Mouse (Mus musculus) v-Abl transformed pro-B cells (cell line): ENCODE data around the gene Mgat4b.

ENCODE experiments used
- in situ Hi-C, 2 experiments: fragments of 400-800 bp; cut with MboI; formaldehyde crosslinking; loops; one replicate each; pipeline ENCODE4 v1.15.1; 2025; ENCODE audit not compliant: unreplicated experiment in 2 of 2

The Mgat4b gene

DNA sequence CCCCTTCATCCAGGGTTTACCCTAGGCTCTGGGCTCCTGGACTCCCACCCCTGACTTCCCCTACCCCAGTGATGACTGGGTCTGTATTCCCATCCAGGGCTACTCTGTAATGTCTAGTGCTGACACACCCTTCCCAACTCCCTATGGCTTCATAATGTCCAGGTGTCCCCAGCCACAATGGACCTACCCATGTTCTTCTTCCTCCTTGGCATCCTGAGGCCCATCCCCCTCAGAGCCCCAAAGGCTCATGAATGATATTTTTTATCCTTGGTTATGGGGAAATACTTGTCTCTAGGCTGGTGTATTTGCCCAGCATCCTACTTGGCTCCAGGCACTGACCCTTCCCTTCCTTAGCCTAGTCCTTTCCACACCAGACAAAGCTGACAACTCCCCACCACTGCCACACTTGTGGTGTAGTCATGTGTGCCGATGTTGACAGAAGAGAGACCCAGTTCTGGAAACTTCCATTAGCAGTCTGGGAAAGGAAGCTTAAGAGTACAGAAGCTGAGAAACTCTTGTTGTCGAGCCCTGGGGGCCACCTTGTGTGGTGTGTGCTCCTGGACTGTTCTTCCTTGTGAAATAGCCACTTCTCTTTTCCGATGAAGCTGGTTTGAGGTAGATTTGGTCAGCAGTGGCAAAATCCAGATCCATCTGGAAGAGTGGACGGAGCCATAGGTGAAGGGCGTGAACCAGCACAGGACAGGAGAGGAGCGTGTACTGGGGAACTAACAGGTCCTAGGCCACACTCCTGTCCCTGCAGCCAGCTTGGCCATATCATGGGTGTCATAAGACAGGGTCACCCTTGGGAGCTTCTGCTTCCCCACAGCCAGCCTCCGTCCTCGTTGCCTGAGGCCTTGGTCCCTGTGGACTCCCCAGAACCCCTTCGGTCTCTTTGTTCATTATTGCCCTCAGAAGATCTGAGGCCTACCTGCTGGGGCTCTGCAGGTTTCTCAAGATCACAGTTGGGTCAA, 28.4 kb downstream of the Mgat4b start:
- in situ Hi-C loops = loop anchor here in 1 of 2 experiments (25.0 kb wide), 1 partner anchor 598 kb away; the partner anchor contains the start of genes Zfp354c and Zfp879

DNA sequence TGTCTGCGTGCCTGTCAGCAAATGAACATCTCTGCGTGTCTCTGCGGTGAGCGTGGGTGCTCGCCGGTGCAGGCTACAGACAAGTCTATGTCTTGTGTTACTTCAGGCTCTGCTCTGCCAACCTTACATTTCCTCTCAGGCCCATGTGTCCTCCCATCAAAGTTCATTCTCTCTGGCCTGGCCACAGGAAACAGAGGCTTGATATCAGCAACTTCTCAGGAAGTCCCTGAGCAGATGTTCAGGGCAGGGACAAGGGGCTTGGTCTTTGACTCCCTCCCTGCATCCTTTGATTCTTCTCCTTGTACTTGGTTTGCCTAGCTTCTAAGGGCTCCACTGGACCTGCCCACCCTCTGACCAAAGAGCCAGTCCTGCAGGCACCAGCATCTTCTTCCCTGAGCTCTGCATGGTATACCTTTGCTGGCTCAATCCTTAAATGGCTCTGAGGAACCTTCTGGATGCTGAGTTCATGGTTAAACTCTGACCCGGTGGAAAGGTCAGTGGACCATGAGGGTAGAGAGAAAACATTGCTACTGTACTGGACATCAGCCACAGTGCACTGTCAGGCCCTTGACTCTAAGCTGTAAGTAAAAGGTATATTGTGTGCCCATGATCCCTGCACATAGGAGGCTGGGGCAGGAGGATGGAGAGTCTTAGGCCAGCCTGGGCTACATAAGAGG, 29.7 kb downstream of the Mgat4b start:
- in situ Hi-C loops = loop anchor here in 1 of 2 experiments (25.0 kb wide), 1 partner anchor 597 kb away; the partner anchor contains the start of genes Zfp354c and Zfp879

DNA sequence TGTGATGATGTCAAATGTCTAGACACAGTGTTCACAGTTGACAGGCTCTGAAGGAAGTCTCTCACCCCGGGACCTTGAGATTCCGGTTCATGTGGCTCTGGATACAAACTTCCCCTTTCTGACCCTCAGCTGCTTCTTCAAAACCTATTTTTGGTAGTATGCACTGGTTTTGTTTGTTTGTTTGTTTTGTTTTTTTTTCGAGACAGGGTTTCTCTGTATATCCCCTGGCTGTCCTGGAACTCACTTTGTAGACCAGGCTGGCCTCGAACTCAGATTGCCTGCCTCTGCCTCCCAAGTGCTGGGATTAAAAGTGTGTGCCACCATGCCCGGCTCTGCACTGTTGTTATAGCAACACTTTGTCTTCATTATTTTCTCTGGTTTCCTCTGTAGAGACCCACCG, 33.2 kb downstream of the Mgat4b start:
- in situ Hi-C loops = loop anchor here in 1 of 2 experiments (25.0 kb wide), 1 partner anchor 593 kb away; the partner anchor contains the start of genes Zfp354c and Zfp879

DNA sequence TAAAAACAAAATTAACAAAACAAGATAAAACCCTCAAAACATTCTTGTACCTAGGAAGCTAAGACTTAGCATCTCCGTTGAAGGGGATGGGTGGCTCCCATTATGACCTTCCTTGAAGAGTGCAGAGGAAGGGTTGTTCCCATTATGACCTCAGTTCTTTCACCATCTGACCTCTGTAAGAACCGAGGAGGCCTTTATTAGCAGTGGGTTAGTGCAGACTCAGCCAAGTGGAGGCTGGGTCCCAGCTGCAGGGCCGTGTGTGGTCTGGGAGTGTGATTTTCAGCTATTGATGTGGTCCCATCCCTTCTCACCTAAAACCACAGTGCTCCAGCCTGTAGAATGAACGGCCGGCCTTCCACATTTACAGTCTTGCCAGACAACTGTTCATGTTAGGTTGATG, 34.6 kb downstream of the Mgat4b start:
- in situ Hi-C loops = loop anchor here in 1 of 2 experiments (25.0 kb wide), 1 partner anchor 592 kb away; the partner anchor contains the start of genes Zfp354c and Zfp879

DNA sequence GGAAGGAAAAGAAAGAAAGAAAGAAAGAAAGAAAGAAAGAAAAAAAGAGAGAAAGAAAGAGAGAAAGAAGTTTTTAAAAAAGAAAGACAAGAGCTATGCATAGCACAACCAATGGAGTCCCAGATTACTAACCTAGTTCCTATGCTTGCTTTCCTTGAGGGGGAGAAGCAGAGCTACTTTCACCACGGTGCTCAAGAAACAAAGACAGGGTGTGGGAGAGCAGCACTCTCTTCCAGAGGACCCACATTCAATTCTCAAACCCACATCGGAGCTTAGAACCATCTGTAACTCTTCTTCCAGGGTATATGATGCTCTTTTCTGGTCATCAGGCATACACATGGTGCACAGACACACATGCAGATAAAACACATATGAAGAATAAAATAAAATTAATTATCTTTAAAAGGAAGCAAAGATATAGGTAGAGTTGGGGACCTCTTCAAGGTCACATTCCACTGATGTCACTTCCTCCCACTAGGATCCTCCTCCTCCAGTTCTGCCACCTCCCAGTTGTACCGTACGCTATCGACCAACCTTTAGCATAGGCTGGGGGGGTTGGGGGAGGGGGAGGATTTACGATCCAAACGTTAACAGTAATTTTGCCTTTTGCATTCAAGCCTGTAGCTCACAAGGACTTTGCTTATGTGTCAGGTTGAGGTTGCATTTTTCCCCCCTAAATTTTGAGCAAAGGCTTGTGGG, 37.9 kb downstream of the Mgat4b start:
- in situ Hi-C loops = loop anchor here in 1 of 2 experiments (25.0 kb wide), 1 partner anchor 589 kb away; the partner anchor contains the start of genes Zfp354c and Zfp879

DNA sequence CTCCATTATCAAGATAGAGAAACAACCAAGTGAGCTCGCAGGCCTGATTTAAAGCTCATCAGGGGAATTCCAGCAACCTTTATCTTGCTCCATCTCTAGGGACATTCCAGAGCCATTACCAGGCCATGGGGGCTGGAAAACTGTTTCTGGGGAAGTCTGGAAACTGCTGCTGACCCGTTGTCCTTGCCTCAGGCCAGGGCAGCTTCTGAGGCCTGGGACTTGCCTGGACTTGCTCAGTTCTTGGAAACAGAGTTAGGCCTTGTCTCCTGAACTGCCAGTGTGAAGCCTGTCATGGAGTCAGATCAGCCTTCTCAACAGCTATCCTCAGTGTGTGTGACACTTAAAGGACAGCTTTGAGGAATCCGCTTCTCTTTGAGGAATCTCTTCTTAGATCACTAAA, 41.5 kb downstream of the Mgat4b start:
- in situ Hi-C loops = no loop called here

DNA sequence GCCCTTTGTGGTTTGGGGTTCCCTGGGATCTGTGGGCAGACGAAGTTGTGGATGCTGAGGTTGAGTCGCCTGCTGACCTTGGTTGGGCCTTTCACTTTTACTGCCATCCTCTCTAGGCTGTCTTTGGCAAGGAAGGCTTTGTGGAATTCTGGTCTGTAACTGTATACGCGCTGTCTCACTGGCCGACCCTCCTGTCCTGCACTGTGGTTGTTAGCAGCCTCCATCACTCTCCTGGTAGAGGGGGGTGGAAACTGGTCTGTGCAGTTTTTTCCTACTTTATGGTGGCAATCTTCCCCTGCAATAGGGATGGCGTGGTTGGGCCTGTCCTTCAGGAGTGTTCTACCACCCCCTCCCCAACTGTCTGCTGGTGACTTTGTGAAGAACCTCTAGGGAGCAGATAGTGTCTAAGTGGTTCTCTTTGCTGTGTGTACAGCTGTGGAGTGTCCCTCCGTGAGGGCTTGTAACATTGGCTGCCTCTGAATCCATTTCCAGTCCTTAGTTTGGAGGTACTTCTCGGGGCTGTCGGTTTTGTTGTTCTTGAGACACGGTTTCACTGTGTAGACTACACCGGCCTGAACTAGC, 42.1 kb downstream of the Mgat4b start:
- in situ Hi-C loops = no loop called here

DNA sequence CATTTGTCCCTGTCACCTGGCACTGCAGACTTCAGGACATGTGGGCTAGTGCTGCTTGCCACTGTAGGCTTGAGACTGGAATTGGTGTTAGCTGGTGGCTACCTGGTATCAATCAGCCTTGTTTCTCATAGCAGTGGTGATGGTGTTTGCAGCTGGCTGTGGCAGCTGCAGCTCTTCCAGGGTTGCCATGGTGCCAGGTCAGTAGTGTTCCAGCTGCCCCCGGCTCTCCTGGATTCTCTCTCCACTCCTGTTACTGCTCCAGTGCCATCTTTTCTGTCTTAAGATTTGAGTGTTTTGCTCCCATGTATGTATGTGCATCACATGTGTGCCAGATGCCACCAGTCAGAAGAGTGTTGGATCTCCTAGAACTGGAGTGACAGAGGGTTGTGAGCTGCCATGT, 42.7 kb downstream of the Mgat4b start:
- in situ Hi-C loops = no loop called here

DNA sequence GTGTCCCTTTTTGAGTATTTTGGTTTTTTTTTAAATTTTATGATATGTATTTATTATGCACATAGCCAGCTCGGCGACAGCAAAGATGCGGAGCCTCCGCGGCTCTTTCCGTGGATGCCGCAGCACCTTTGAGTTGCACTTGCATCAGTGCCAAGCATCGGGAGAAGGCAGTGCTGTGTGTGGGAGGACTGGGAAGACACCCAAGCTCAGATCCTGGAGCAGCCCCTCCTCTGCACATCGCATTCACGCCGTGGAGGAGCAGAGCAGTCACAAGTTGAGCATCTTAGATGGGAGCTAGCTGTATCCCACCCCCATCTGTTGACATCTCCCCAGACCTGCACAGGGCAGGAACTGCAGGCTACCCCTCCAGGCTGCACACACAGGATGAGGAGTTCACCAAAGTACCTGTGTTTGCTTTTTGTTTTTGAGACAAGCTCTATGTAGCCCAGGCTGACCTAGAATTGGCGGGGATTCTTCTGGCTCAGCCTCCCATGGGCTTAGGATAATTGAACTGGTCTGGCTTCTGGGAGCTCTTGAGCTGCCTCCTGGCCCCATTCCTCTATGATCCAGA, 43.4 kb downstream of the Mgat4b start:
- in situ Hi-C loops = no loop called here

DNA sequence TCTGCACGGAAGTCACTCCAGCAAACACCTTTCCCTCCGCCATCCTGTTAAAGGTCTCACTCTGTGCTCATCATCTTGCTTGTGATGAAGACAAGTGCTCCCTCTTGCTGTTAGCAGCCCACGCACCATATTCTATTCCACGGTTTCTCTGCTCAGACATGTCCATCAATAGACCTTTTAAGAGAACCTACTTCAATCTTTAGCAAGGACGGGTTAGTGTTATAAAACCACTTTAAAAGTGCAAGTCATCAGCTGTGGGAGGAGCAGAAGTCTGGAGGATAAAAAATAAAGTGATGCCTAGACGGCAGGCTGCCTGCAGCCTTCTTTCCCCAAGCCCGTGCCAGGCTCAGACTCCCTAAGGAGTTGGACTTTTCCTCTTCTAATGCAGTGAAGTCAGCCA, 45.9 kb downstream of the Mgat4b start:
- in situ Hi-C loops = no loop called here

DNA sequence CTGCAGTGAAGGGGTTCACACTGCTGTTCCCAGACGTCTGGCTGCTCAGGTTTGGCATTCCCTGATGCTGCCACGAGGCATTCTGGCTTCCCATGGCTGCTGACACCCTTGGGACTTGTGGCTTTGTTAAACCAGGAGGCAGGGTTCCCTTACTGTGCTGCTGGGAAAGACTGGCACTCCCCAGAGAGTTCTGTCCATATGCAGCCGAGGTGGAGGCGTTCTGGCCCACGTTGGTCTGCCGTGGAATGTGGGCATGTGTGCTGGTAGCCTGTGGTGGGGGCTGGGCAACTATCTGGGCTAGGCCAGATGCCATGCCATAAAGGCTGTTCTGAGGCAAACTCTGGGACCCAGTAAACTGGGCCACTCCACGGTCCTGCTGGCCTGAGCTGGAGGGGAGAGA, 47.6 kb downstream of the Mgat4b start:
- in situ Hi-C loops = no loop called here

DNA sequence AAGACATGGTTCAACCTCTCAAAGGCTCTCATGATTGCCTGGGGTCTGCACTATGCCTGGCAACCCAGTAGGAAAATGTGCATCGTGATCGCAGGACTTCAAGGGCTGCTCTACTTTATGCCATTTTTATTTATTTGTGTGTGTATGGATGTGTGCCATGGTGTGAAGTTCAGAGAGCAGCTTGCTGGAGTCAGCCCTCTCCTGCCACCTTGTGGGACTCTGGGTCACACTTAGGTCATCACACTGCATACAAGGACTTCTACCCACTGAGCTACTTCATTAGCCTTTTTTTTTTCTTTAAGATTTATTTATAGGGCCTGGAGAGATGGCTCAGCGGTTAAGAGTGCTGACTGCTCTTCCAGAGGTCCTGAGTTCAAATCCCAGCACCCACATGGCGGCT, 51.3 kb downstream of the Mgat4b start:
- in situ Hi-C loops = no loop called here

DNA sequence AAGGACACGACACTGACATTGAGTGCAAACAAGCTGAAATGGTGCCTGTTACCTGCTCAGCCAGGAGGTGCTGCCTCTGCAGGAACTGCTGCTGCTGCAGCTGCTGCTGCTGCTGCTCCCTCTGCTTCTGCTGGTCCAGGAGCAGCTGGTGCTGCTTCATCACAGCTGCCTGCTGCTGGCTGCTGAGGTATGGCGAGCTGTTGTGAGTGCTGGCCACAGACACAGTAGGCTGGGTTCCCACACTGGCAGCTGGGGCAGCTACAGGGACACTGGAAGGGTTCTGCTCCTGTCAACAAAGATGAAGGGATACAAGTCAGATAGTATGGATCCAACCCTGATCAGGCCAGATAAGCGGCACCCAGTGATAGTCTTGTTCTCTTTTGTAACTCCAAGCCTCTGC, 52.5 kb downstream of the Mgat4b start:
- in situ Hi-C loops = no loop called here

DNA sequence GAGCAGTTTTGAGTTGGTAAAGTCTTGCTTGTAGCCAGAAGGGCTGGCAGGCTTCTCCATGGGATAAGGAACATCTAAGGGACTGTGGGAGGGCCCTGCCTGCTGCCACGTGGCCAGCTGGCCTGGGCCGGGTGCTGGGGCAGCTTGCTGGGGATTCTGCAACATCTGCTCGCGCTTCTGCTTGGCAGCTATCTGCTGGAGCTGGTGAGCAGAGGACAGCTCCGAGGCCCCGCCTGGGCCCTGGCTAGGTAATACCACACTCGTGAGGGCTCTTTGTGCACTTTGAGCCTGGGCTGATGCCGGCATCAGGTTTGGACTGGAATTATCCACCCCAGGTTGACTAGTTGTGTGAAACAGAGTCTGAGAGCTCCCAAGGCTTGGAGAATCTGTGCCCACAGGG, 55.2 kb downstream of the Mgat4b start:
- in situ Hi-C loops = loop anchor here (5.0 kb wide), 2 partner anchors 96 to 101 kb away; no protein-coding TSS in a partner anchor

DNA sequence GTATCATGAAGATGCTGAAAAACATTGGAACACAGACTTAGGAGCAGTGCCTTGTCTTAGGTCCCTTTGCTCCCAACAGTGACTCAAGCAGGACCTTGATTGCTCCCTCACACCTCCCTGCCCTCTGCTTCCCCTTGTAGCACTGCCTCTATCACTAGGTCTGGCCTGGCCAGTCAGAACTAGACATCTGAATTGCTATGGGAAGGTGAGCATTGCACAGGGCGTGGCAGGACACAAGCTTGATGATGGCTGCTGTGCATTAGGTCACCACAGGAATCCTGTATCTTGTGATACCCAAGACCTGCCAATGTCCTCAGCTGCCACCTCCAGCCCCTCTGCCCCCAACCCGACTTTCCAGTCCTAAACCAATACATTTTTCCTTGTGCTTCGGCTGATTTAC, 56.3 kb downstream of the Mgat4b start:
- in situ Hi-C loops = loop anchor here (5.0 kb wide), 2 partner anchors 95 to 100 kb away; no protein-coding TSS in a partner anchor

DNA sequence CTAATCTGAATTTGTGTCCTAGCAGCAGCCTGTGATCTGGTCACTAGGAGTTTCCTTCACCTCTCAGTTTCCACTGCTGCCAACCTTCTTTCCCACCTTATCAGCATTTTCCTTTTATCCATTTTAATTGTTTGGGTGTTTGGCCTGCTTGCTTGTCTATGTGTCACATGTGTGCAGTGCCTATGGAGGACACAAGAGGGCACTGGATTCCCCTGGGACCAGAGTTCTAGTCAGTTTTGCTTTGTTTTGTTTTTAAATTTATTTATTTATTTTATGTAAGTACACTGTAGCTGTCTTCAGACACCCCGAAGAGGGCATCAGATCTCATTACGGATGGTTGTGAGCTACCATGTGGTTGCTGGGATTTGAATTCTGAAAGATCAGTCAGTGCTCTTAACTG, 58.5 kb downstream of the Mgat4b start:
- in situ Hi-C loops = loop anchor here (5.0 kb wide), 2 partner anchors 93 to 98 kb away; no protein-coding TSS in a partner anchor

DNA sequence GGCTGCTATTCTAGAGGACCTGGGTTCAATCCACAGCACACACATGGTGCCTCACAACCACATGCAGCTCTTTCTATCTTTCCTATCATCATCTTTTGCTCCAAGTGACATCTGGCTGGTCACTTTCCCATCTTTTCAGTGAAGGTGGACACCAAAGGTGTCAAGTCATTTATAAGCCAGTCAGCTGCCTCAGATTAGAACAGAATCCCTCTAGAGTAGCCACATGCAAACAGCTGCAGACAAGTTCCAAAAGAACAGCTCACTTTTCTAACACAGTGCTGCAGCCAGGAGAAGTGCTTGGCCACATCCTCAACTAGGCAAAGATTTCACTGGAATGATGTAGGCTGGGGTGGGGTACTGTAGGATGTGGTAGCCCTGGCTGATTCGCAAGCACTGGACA, 59.2 kb downstream of the Mgat4b start:
- in situ Hi-C loops = loop anchor here (5.0 to 10.0 kb wide), 3 partner anchors 92 to 285 kb away; no protein-coding TSS in a partner anchor

DNA sequence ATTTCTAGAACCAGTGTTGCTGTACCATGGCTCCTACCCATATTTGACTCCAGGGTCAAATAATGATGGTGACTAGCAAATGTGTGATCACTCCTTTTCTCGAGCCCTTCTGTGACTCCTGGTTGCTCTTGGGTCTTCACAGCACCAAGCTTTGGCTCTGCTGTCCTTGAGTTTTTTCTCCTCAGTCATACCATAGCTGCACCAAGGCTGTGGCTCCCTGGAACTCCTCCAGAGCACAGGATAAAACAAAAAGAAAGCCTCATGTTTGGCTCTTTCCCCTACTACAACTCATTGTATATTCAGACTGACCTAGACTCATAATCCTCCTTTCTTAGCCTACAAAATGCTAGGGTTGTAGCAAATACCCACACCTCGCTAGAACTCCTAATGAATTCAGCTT, 62.1 kb downstream of the Mgat4b start:
- in situ Hi-C loops = loop anchor here in 1 of 2 experiments (10.0 kb wide), 1 partner anchor 288 kb away; no protein-coding TSS in a partner anchor

DNA sequence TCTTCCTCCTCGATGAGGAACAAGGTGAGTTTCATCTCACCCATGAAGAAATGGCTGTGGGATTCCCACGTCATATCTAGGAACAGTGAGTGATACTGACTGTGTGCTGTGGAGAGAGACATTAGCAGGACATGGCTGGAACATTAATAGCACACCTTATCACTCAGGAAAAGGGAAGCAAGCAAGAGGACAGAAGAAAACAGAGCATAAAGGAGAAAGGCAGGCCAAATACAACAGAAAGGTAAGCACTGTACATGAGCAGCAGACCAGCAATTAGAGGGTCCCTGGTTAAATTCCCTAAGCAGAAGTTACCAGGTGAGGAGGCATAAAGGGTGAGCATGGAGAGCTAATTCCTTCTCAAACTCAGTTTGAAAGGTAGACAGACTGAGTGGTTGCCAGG, 64.4 kb downstream of the Mgat4b start:
- in situ Hi-C loops = loop anchor here in 1 of 2 experiments (5.0 to 10.0 kb wide), 2 partner anchors 52 to 290 kb away; partner anchors contain the start of gene Canx
